Comparison of ENCODE assay signal across 15 mouse cellular contexts in genomic region chr1:90617258-90617657, GRCm38 (mm10). TPM values are rescaled to one million over a fixed set of nuclear protein-coding genes. Genes with fewer than 3 reads are reported as not detected.
A peak's percentile ranks its signal among the peaks of the same experiment; 100 is the strongest.
DNase-seq lines count a peak whose midpoint lies in the region; ATAC-seq lines count a peak whose summit lies in the region.
"Had no signal": no experiment of that assay in that cellular context is flagged by ENCODE, and none has a peak within 500 bp of the region (broad histone marks: within the 10 kb centered on the region; RNA-seq: fewer than 3 reads in every experiment).

No protein-coding gene starts in this region.

- no peak overlapping the region for H3K9ac ChIP-seq in lung, embryonic 15.5 days
- H3K9ac ChIP-seq: midbrain, embryonic 13.5 days had no signal

- ATAC-seq in lung, embryonic 15.5 days (ENCODE audit: borderline replicate concordance, extremely low read depth, low FRiP score, low TSS enrichment), result peak; percentile 68; the same call in 1 of the 2 replicates
- no peak for ATAC-seq in frontal cortex, adult (ENCODE audit: low TSS enrichment)
- ATAC-seq: activated CD4-positive, CD25-positive, alpha-beta regulatory T cell, adult 4 months; forebrain, embryonic 16.5 days; hindbrain, postnatal 0 days; midbrain, embryonic 13.5 days had no signal

- WGBS in lung, embryonic 15.5 days, result 59% methylated on average over 7 of the region's 7 CpGs

- no peak overlapping the region for H3K4me3 ChIP-seq in lung, embryonic 15.5 days
- H3K4me3 ChIP-seq: midbrain, embryonic 13.5 days had no signal

- peak overlapping the region; percentile 14; the same call in 1 of the 2 replicates for H3K27ac ChIP-seq in lung, embryonic 15.5 days
- H3K27ac ChIP-seq: hindbrain, postnatal 0 days; midbrain, embryonic 13.5 days had no signal

- H3K4me1 ChIP-seq in lung, embryonic 15.5 days, result peaks cover 8% of the 10 kb centered on the region; the same call in 1 of the 2 replicates
- H3K4me1 ChIP-seq: midbrain, embryonic 13.5 days had no signal

- no peaks in the 10 kb centered on the region for H3K27me3 ChIP-seq in lung, embryonic 15.5 days
- H3K27me3 ChIP-seq: midbrain, embryonic 13.5 days had no signal

- peaks cover 19% of the 10 kb centered on the region for H3K36me3 ChIP-seq in lung, embryonic 15.5 days

- no peak overlapping the region for H3K4me2 ChIP-seq in lung, embryonic 15.5 days
- H3K4me2 ChIP-seq: heart, embryonic 11.5 days; midbrain, embryonic 13.5 days had no signal

- peak; percentile 23 for DNase-seq in adrenal gland, postnatal 36 days
- no peak for DNase-seq in adrenal gland, adult 8-10 months
- no peak for DNase-seq in lung, postnatal 25 days (ENCODE audit: low spot score)
- peak; percentile 57 to 73 for DNase-seq in kidney, postnatal 4 days
- DNase-seq in testis, postnatal 14 days (ENCODE audit: low spot score), result peak; percentile 83
- DNase-seq: cerebellum, postnatal 25 days; gastrocnemius, postnatal 25 days; heart, postnatal 4 days had no signal

- no peaks in the 10 kb centered on the region for H3K9me3 ChIP-seq in lung, embryonic 15.5 days
- H3K9me3 ChIP-seq: midbrain, embryonic 13.5 days had no signal

RNA-seq across cellular contexts. Expression of gene Cops8, which starts 14.5 kb away (rescaled TPM):
- 10 to 100 TPM; 68.9 to 93.9 TPM for total RNA-seq in adrenal gland, postnatal 36 days (2021)
- total RNA-seq in adrenal gland, adult 8-10 months (2022), result 100 to 1,000 TPM in 1 of 4 experiments, 10 to 100 TPM in 3; 65.9 to 107 (median 91.5) TPM
- polyA plus RNA-seq in lung, embryonic 15.5 days (2015; fragmentation: Nextera tagmentation; extraction: Ambion mirVana), result 160 and 171 TPM in 2 replicates

Comparison
In these comparisons a context has a peak if more than half of its experiments do, and no peak if none do; other contexts are left out.
1. DNase-seq: peak in adrenal gland, postnatal 36 days (2 of 2), kidney, postnatal 4 days (2 of 2) and testis, postnatal 14 days (single experiment); none in adrenal gland, adult 8-10 months (single experiment) and lung, postnatal 25 days (single experiment).